Mouse (Mus musculus) lung, embryonic 15.5 days (tissue): ENCODE data around the gene 5730596B20Rik. TPM values are rescaled to one million over a fixed set of nuclear protein-coding genes. Genes with fewer than 3 reads are reported as not detected.

ENCODE experiments used
- ATAC-seq: fragments of 200-750 bp; cut with Nextera tagmentation; 2 replicates; pipeline ENCODE4 v1.8.0; 2017; ENCODE audit warnings: moderate number of reproducible peaks, borderline replicate concordance; ENCODE audit not compliant: low FRiP score, low TSS enrichment; ENCODE audit errors: extremely low read depth
- H3K27ac ChIP-seq: fragments of 300-500 bp; sonication (generic); 2 replicates; pipeline ENCODE4 v1.5.1; 2015; ENCODE audit warnings: moderate library complexity, mild to moderate bottlenecking, inconsistent platforms
- H3K27me3 ChIP-seq: fragments of 300-500 bp; sonication (generic); 2 replicates; pipeline ENCODE4 v1.6.1; 2015; ENCODE audit warnings: inconsistent platforms
- H3K36me3 ChIP-seq: fragments of 300-500 bp; sonication (generic); 2 replicates; pipeline ENCODE4 v1.6.1; 2015; ENCODE audit warnings: inconsistent platforms
- H3K4me1 ChIP-seq: fragments of 300-500 bp; sonication (generic); 2 replicates; pipeline ENCODE4 v1.6.1; 2015; ENCODE audit warnings: inconsistent platforms
- H3K4me2 ChIP-seq: fragments of 300-500 bp; sonication (generic); 2 replicates; pipeline ENCODE4 v1.6.1; 2015; ENCODE audit warnings: inconsistent platforms, mild to moderate bottlenecking, moderate library complexity
- H3K4me3 ChIP-seq: fragments of 300-500 bp; sonication (generic); 2 replicates; pipeline ENCODE4 v1.5.1; 2015; ENCODE audit warnings: mild to moderate bottlenecking, inconsistent platforms
- H3K9ac ChIP-seq: fragments of 300-500 bp; sonication (generic); 2 replicates; pipeline ENCODE4 v1.6.1; 2015; ENCODE audit warnings: inconsistent platforms
- H3K9me3 ChIP-seq: fragments of 300-500 bp; sonication (generic); 2 replicates; pipeline ENCODE4 v1.6.1; 2016; ENCODE audit warnings: inconsistent platforms
- WGBS: fragments of 180-500 bp; shearing (Covaris S2); methylation state at CpG from one replicate; pipeline ENCODE4 v1.1.7; 2015; 5-methylcytosine and 5-hydroxymethylcytosine counted together
- polyA plus RNA-seq: library from polyadenylated mRNA; unstranded; fragments of >200 nt; fragmentation: Nextera tagmentation; extraction: Ambion mirVana; gene quantifications from 2 replicates; pipeline ENCODE4 v1.2.1, GENCODE M21; 2015

Gene 5730596B20Rik
- polyA plus RNA-seq: 2.1 and 2.3 TPM in 2 replicates

DNA sequence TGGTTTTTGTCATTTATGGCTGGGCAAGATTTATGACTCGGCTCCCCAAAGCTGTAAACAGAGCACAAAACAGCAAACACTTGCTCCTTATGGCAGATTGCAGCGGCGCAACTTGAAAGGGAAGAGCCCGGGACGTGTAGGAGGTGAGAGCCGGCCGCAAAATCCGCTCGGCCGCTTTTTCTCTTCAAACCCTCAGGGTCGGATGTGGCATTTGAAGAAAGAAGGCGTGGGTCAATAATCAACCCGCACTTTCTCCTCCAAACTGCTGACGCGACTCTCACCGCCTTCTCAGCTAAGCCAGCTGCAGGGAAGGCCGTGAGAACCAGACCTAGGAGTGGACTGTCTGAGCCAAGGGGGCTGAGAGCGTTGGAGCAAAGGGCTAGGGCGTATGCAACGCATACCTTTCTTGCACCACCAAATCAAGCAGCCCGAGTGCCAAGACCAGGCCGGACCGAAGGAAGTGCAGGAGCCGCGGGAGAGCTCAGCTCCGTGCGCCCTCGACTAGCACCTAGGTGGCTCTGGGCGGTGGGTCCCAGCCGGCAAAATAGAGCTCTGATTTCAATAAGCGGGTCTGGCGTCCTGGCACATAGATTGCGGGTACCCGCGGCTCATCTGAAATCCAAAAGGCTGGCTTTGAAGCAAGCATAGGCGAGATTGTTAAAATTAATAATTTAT is at the start of gene 5730596B20Rik:
TSS of gene 5730596B20Rik (plus strand) at position 438 of the 675 bp plus-strand sequence.
- Histone ChIP-seq H3K27me3 (peaks cover 79% of the 10 kb centered on the region), H3K4me1 (peaks cover 30% of the 10 kb centered on the region)
- peak; percentile 20; the same call in 1 of the 2 replicates for ATAC-seq

DNA sequence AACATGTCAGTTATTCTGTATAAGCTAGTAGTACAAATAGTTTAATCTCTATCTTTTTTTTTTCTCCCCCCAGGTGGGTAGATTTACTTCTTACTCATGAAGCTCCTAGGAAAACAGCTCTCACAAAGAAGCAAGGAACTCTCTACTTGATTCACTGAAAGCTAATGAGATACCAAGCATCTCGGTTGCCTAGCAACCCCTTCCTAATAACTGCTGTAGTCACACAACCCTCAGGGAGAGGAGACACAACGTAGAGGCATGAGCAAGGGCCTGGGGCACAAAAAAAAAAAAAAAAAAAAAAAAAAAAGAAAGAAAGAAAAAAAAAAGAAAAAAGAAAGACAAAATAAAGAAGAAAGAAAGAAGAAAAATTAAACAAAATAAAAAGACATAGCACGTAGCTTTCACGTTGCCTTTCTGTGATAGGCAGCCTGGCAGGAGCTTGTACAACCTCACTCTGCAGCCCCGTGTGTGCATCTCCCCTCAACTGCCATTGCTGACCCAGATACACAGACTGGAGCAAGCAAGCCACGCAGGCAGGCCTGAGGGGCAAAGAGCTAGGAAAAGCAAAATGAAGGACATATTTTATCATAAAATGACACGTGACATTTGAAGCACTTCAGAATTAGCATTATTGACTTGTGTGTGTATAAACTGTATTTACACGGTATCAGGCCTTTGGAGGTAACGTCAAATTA is 39.3 kb upstream of the 5730596B20Rik start:
- Histone ChIP-seq H3K9me3 (no peaks in the 10 kb centered on the region), H3K9ac (no peak overlapping the region), H3K4me2 (no peak overlapping the region), H3K4me1 (no peaks in the 10 kb centered on the region), H3K27me3 (no peaks in the 10 kb centered on the region), H3K27ac (no peak overlapping the region), H3K36me3 (no peaks in the 10 kb centered on the region), H3K4me3 (no peak overlapping the region)
- no peak for ATAC-seq
- WGBS: 61% methylated on average over 9 of the region's 9 CpGs

More for the DNA sequence above, at the start of gene 5730596B20Rik:
- H3K4me2 ChIP-seq: peak within 1 kb of the TSS; percentile 90
- H3K36me3 ChIP-seq: no peaks in the 10 kb centered on the region
- H3K9me3 ChIP-seq: no peaks in the 10 kb centered on the region
- peak within 1 kb of the TSS; percentile 98 for H3K27ac ChIP-seq
- under 1% methylated on average over 36 of the region's 36 CpGs for WGBS
- peak within 1 kb of the TSS; percentile 63 for H3K9ac ChIP-seq
- H3K4me3 ChIP-seq: peak within 1 kb of the TSS; percentile 67

DNA sequence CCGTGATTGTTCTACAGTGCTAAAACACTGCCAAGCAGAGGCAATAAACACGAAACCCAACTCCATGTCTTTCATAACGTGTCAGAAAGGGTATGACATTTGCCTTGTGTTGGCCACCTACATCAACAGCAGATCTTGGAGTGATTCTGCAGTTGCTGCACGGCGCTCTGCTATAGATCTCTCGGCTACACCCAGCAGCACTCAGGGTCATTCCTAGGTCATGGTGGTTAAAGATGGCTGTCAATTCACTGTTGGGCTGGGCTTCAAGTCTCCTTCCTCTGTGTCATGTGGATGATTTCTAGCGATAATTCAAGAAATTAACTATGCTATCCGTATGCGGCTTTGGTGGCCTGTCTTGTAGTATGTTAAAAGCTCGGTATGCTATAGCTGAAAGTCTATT is 38.7 kb upstream of the 5730596B20Rik start:
- 52% methylated on average over 10 of the region's 10 CpGs for WGBS
- Histone ChIP-seq H3K27me3 (peaks cover 2% of the 10 kb centered on the region; the same call in 1 of the 2 replicates), H3K4me2 (no peak overlapping the region), H3K4me3 (no peak overlapping the region), H3K4me1 (no peaks in the 10 kb centered on the region), H3K9ac (no peak overlapping the region), H3K9me3 (no peaks in the 10 kb centered on the region), H3K27ac (no peak overlapping the region), H3K36me3 (no peaks in the 10 kb centered on the region)
- ATAC-seq: no peak

- H3K4me2 ChIP-seq: no peak overlapping the region
- H3K36me3 ChIP-seq: no peaks in the 10 kb centered on the region
- WGBS: 76% methylated on average over 5 of the region's 5 CpGs
- H3K4me1 ChIP-seq: no peaks in the 10 kb centered on the region
- no peak for ATAC-seq
- H3K4me3 ChIP-seq: no peak overlapping the region
- peaks cover 4% of the 10 kb centered on the region; the same call in 1 of the 2 replicates for H3K27me3 ChIP-seq
- H3K9ac ChIP-seq: no peak overlapping the region
- H3K9me3 ChIP-seq: no peaks in the 10 kb centered on the region
- no peak overlapping the region for H3K27ac ChIP-seq
Observed at GRCm38 (mm10) chr6:52139115-52139514, 38.2 kb upstream of the 5730596B20Rik start.

GRCm38 (mm10) chr6:52150401-52150966 is 26.8 kb upstream of the 5730596B20Rik start:
- no peak for ATAC-seq
- H3K4me1 ChIP-seq: peaks cover 5% of the 10 kb centered on the region; the same call in 1 of the 2 replicates
- no peak overlapping the region for H3K9ac ChIP-seq
- no peak overlapping the region for H3K27ac ChIP-seq
- peaks cover 71% of the 10 kb centered on the region for H3K27me3 ChIP-seq
- 11% methylated on average over 16 of the region's 16 CpGs for WGBS
- H3K36me3 ChIP-seq: no peaks in the 10 kb centered on the region
- no peak overlapping the region for H3K4me3 ChIP-seq
- H3K9me3 ChIP-seq: no peaks in the 10 kb centered on the region
- peak overlapping the region; percentile 25 for H3K4me2 ChIP-seq

DNA sequence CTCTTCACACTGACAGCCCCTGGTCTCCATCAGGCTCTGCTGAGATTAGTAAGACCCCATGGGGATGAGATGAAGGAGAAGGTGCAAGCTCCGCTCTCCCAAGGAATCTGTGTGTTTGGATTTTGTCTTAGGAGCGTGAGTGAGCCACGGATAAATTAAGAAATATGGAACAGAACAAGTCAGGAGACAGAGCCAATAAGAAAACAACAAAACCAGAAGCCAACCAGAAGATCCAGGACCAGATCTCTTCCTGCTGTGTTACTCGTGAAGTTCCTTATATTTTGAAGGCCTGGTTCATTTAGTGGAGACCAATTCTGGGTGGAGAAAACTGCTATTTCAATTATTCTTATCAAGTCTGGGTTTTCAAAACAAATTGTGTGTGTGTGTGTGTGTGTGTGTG is 25.7 kb upstream of the 5730596B20Rik start:
- Histone ChIP-seq H3K4me1 (peaks cover 8% of the 10 kb centered on the region; the same call in 1 of the 2 replicates), H3K27ac (no peak overlapping the region), H3K27me3 (peaks cover 78% of the 10 kb centered on the region), H3K4me2 (no peak overlapping the region), H3K4me3 (no peak overlapping the region), H3K36me3 (no peaks in the 10 kb centered on the region), H3K9me3 (no peaks in the 10 kb centered on the region), H3K9ac (no peak overlapping the region)
- WGBS: 55% methylated on average over 4 of the region's 4 CpGs
- ATAC-seq: no peak

GRCm38 (mm10) chr6:52152226-52153193 is 24.8 kb upstream of the 5730596B20Rik start:
- ATAC-seq: no peak
- no peak overlapping the region for H3K4me3 ChIP-seq
- no peak overlapping the region for H3K9ac ChIP-seq
- no peaks in the 10 kb centered on the region for H3K36me3 ChIP-seq
- no peaks in the 10 kb centered on the region for H3K9me3 ChIP-seq
- H3K27me3 ChIP-seq: peaks cover 80% of the 10 kb centered on the region
- no peak overlapping the region for H3K27ac ChIP-seq
- H3K4me1 ChIP-seq: peaks cover 18% of the 10 kb centered on the region; the same call in 1 of the 2 replicates
- WGBS: 36% methylated on average over 16 of the region's 16 CpGs
- no peak overlapping the region for H3K4me2 ChIP-seq

- peaks cover 85% of the 10 kb centered on the region for H3K27me3 ChIP-seq
- H3K4me3 ChIP-seq: no peak overlapping the region
- H3K4me2 ChIP-seq: no peak overlapping the region
- H3K9ac ChIP-seq: no peak overlapping the region
- ATAC-seq: no peak
- H3K4me1 ChIP-seq: peaks cover 23% of the 10 kb centered on the region; the same call in 1 of the 2 replicates
- 19% methylated on average over 6 of the region's 6 CpGs for WGBS
- H3K36me3 ChIP-seq: no peaks in the 10 kb centered on the region
- H3K27ac ChIP-seq: no peak overlapping the region
- no peaks in the 10 kb centered on the region for H3K9me3 ChIP-seq
Observed at GRCm38 (mm10) chr6:52153270-52153669, 24.0 kb upstream of the 5730596B20Rik start.

GRCm38 (mm10) chr6:52154044-52154443 is 23.3 kb upstream of the 5730596B20Rik start:
- Histone ChIP-seq H3K4me3 (no peak overlapping the region), H3K36me3 (no peaks in the 10 kb centered on the region), H3K27me3 (peaks cover 92% of the 10 kb centered on the region), H3K4me1 (peaks cover 23% of the 10 kb centered on the region; the same call in 1 of the 2 replicates), H3K27ac (no peak overlapping the region), H3K4me2 (no peak overlapping the region), H3K9me3 (no peaks in the 10 kb centered on the region), H3K9ac (no peak overlapping the region)
- WGBS: 59% methylated on average over 5 of the region's 5 CpGs
- ATAC-seq: no peak

- Histone ChIP-seq H3K27ac (no peak overlapping the region), H3K36me3 (no peaks in the 10 kb centered on the region), H3K4me3 (no peak overlapping the region), H3K4me1 (peaks cover 23% of the 10 kb centered on the region), H3K9me3 (no peaks in the 10 kb centered on the region), H3K27me3 (peaks cover 91% of the 10 kb centered on the region), H3K4me2 (no peak overlapping the region), H3K9ac (no peak overlapping the region)
- WGBS: 71% methylated on average over 3 of the region's 3 CpGs
- no peak for ATAC-seq
Observed at GRCm38 (mm10) chr6:52155471-52155870, 21.8 kb upstream of the 5730596B20Rik start.

DNA sequence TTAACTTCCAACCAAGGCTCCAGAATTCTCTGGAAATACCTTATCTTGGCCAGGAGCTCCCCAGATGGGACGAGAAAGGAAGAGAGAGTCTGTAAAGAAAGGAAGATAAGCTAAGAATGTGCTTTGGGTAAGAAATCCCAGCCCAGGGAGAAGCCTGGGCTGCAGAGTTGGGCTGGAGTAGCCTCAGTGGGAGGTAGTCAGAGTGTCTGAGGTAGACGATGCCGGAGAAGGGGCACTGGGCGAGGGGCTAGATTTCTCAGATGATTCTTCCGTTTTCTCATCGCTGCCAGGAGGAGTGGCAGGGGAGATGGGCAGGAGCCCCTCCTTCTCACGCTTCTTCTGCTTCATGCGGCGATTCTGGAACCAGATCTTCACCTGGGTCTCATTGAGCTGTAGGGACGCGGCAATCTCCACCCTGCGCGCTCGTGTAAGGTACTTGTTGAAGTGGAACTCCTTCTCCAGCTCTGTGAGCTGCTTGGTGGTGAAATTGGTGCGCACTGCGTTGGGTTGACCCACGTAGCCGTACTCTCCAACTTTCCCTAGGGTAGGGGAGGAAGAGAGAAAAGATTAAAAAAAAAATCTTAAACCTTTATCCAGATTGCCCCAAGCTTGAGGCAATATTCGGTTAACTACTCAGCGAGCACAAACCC is 20.6 kb upstream of the 5730596B20Rik start:
- H3K9me3 ChIP-seq: no peaks in the 10 kb centered on the region
- no peak overlapping the region for H3K9ac ChIP-seq
- H3K4me3 ChIP-seq: peak overlapping the region; percentile 12; the same call in 1 of the 2 replicates
- WGBS: 13% methylated on average over 20 of the region's 20 CpGs
- peaks cover 24% of the 10 kb centered on the region for H3K4me1 ChIP-seq
- H3K4me2 ChIP-seq: peak overlapping the region; percentile 90
- H3K27me3 ChIP-seq: peaks cover 89% of the 10 kb centered on the region
- H3K36me3 ChIP-seq: no peaks in the 10 kb centered on the region
- H3K27ac ChIP-seq: no peak overlapping the region
- ATAC-seq: no peak
